Mouse (Mus musculus): Measurements from ENCODE around the gene Mgat2. TPM values are rescaled to one million over a fixed set of nuclear protein-coding genes. Genes with fewer than 3 reads are reported as not detected.

Gene Mgat2
- total RNA-seq (2014; rRNA removed) (61.7 and 66.6 TPM in 2 replicates), polyA plus RNA-seq (2015; fragmentation: Nextera tagmentation; extraction: Ambion mirVana) (49.1 and 50.5 TPM in 2 replicates)

DNA sequence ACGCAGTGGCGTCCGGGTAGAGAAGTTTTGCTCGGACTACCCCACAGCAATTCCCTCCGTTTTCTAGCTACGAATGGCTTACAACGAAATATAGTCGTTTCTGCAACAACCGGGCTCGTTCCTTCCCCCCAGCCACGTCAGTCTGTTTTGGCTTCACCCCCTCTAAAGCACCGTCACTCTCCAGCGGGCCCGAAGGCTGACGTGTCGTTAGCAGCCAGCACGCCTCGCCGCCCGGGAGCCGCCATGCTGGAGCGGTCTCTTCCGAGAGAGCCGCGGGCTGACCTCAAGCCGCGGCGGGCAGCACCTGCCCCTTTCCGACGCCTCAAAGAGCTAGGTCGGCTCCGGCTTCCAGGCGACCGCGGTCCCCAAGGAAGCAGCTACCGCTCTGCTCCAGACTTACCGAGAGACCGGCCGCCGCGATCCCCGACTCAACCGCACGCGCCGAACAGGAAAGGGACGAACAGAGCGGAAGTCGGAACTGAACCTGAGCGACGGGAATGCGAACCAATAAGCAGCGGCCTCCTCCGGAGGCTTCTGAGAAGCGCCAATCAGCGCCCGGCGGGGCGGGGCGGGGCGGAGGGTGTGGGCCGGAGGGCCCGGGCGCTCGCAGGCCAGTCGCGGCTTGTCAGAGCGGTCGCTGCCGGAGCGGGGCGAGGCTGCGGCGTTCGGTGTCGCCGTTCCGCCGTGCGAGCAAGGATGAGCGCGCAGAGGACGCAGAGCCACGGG lies at the start of gene Mgat2, which contains the start of gene Rpl36al:
Gene Mgat2 (plus strand): TSS at position 575 of the 726 bp plus-strand sequence.
Gene Rpl36al (minus strand): TSS at position 501 of the 726 bp plus-strand sequence.
- TF ChIP-seq CTCF (IDR thresholded peaks at IDR 0.05; ENCODE audit: low read depth), result no peak
- peak within 1 kb of the TSS; percentile 90 for H3K9ac ChIP-seq
- peak within 1 kb of the TSS; percentile 96 for H3K27ac ChIP-seq (ENCODE audit: low read depth, low read length)
- peaks cover 14% of the 10 kb centered on the region for H3K4me1 ChIP-seq (ENCODE audit: insufficient read depth)
- no peaks in the 10 kb centered on the region for H3K27me3 ChIP-seq (ENCODE audit: insufficient read depth, low read length)
- H3K36me3 ChIP-seq (ENCODE audit: insufficient read depth), result peaks cover 6% of the 10 kb centered on the region; the same call in 1 of the 2 replicates
- peak within 1 kb of the TSS; percentile 86 for H3K4me3 ChIP-seq (ENCODE audit: low read depth, low read length)
- WGBS, result under 1% methylated on average over 84 of the region's 84 CpGs
- H3K9me3 ChIP-seq (ENCODE audit: low read length), result no peaks in the 10 kb centered on the region
- DNase-seq (peak; percentile 99), ATAC-seq (peak; percentile 99)
- peak within 1 kb of the TSS; percentile 94 for H3K4me2 ChIP-seq (ENCODE audit: low read depth)

DNA sequence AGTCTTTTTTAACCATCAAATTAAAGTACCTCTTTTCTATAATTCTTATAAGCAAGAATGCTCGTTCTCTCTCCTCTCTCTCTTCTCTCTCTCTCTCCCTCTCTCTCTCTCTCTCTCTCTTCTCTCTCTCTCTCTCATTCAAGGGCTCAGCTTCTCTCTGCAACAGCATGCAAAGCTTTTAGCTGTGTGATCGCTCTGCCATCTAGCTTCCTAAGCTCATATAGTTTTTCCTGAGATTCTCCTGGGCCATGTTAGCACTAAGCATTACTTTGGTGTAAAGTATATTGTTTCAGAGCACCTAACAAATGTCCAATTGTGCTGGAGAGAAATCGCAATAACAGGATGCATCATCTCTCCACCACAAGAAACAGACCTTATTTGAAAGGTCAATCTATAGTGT lies 44.8 kb upstream of the Mgat2 start:
- no peaks in the 10 kb centered on the region for H3K4me1 ChIP-seq (ENCODE audit: insufficient read depth)
- no peaks in the 10 kb centered on the region for H3K36me3 ChIP-seq (ENCODE audit: insufficient read depth)
- no peak overlapping the region for H3K27ac ChIP-seq (ENCODE audit: low read depth, low read length)
- WGBS, result 87% methylated on average over 3 of the region's 3 CpGs
- no peak overlapping the region for H3K4me3 ChIP-seq (ENCODE audit: low read depth, low read length)
- H3K9ac ChIP-seq, result no peak overlapping the region
- ATAC-seq, result peak; percentile 56; the same call in 1 of the 2 replicates
- TF ChIP-seq CTCF (IDR thresholded peaks at IDR 0.05; ENCODE audit: low read depth), result peak; percentile 55
- no peaks in the 10 kb centered on the region for H3K27me3 ChIP-seq (ENCODE audit: insufficient read depth, low read length)
- no peak overlapping the region for H3K4me2 ChIP-seq (ENCODE audit: low read depth)
- H3K9me3 ChIP-seq (ENCODE audit: low read length), result no peaks in the 10 kb centered on the region
- DNase-seq, result peak; percentile 42

- Histone ChIP-seq H3K4me1 (ENCODE audit: insufficient read depth) (no peaks in the 10 kb centered on the region), H3K9me3 (ENCODE audit: low read length) (no peaks in the 10 kb centered on the region), H3K36me3 (ENCODE audit: insufficient read depth) (no peaks in the 10 kb centered on the region), H3K27ac (ENCODE audit: low read depth, low read length) (no peak overlapping the region), H3K4me3 (ENCODE audit: low read depth, low read length) (no peak overlapping the region), H3K4me2 (ENCODE audit: low read depth) (no peak overlapping the region), H3K27me3 (ENCODE audit: insufficient read depth, low read length) (no peaks in the 10 kb centered on the region), H3K9ac (no peak overlapping the region)
- DNase-seq (no peak), ATAC-seq (no peak)
- WGBS, result 96% methylated on average over 7 of the region's 7 CpGs
- TF ChIP-seq CTCF (IDR thresholded peaks at IDR 0.05; ENCODE audit: low read depth), result no peak
Observed at GRCm38 (mm10) chr12:69139841-69140240, 44.1 kb upstream of the Mgat2 start.

DNA sequence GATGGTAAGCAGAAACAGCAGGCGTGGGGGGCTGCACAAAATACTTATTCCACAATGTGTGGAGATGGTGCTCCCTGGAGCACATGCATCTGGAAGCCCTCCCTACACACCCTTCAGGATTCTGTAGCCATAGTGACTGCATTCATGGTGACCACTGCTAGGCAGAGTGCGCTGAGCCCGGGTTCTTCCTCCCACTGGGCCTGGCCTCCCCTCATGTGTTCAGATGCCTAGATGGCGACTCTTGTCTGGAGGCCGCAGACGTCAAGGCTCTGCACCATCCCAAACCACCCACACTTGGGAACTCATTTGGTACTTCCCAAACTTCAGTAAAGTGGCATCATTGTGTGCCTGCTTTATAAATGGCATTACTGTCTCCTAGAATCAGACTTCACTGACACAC lies 40.5 kb upstream of the Mgat2 start:
- DNase-seq, result no peak
- Histone ChIP-seq H3K4me1 (ENCODE audit: insufficient read depth) (no peaks in the 10 kb centered on the region), H3K9me3 (ENCODE audit: low read length) (no peaks in the 10 kb centered on the region), H3K4me3 (ENCODE audit: low read depth, low read length) (no peak overlapping the region), H3K27me3 (ENCODE audit: insufficient read depth, low read length) (no peaks in the 10 kb centered on the region), H3K27ac (ENCODE audit: low read depth, low read length) (no peak overlapping the region), H3K36me3 (ENCODE audit: insufficient read depth) (no peaks in the 10 kb centered on the region), H3K9ac (no peak overlapping the region), H3K4me2 (ENCODE audit: low read depth) (no peak overlapping the region)
- 73% methylated on average over 6 of the region's 6 CpGs for WGBS
- no peak for TF ChIP-seq CTCF (IDR thresholded peaks at IDR 0.05; ENCODE audit: low read depth)
- no peak for ATAC-seq

DNA sequence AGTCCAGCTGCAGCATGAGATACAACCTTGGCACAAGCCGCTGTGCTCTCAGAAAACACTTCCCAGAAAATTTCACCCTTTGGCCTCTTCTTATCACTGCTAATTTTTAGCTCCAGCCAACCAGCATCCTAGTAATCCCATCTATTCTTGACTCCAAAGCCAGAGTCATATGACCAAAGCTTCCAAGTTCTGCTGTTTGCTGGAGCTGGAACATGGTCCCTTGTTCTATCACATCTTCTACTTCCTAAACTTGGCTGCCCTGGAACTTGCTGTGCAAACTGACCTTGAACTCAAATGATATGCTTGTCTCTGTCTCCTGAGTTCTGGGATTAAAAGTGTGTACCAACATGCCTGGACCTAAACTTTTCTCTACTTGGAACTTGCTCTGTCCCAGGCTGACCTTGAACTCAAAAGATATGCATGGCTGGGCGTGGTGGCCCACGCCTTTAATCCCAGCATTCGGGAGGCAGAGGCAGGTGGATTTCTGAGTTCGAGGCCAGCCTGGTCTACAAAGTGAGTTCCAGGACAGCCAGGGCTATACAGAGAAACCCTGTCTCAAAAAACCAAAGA lies 36.7 kb upstream of the Mgat2 start:
- 99% methylated on average over 5 of the region's 5 CpGs for WGBS
- no peak for ATAC-seq
- Histone ChIP-seq H3K27ac (ENCODE audit: low read depth, low read length) (no peak overlapping the region), H3K27me3 (ENCODE audit: insufficient read depth, low read length) (no peaks in the 10 kb centered on the region), H3K9ac (no peak overlapping the region), H3K4me1 (ENCODE audit: insufficient read depth) (no peaks in the 10 kb centered on the region), H3K4me2 (ENCODE audit: low read depth) (no peak overlapping the region), H3K36me3 (ENCODE audit: insufficient read depth) (no peaks in the 10 kb centered on the region), H3K9me3 (ENCODE audit: low read length) (no peaks in the 10 kb centered on the region), H3K4me3 (ENCODE audit: low read depth, low read length) (no peak overlapping the region)
- no peak for DNase-seq
- no peak for TF ChIP-seq CTCF (IDR thresholded peaks at IDR 0.05; ENCODE audit: low read depth)

- H3K27me3 ChIP-seq (ENCODE audit: insufficient read depth, low read length), result no peaks in the 10 kb centered on the region
- no peaks in the 10 kb centered on the region for H3K36me3 ChIP-seq (ENCODE audit: insufficient read depth)
- H3K4me1 ChIP-seq (ENCODE audit: insufficient read depth), result no peaks in the 10 kb centered on the region
- WGBS, result 88% methylated on average over 13 of the region's 13 CpGs
- DNase-seq, result no peak
- no peak for ATAC-seq
- TF ChIP-seq CTCF (IDR thresholded peaks at IDR 0.05; ENCODE audit: low read depth), result no peak
- H3K4me3 ChIP-seq (ENCODE audit: low read depth, low read length), result no peak overlapping the region
- no peak overlapping the region for H3K27ac ChIP-seq (ENCODE audit: low read depth, low read length)
- no peaks in the 10 kb centered on the region for H3K9me3 ChIP-seq (ENCODE audit: low read length)
- no peak overlapping the region for H3K9ac ChIP-seq
- no peak overlapping the region for H3K4me2 ChIP-seq (ENCODE audit: low read depth)
Observed at GRCm38 (mm10) chr12:69150049-69150448, 33.9 kb upstream of the Mgat2 start.

DNA sequence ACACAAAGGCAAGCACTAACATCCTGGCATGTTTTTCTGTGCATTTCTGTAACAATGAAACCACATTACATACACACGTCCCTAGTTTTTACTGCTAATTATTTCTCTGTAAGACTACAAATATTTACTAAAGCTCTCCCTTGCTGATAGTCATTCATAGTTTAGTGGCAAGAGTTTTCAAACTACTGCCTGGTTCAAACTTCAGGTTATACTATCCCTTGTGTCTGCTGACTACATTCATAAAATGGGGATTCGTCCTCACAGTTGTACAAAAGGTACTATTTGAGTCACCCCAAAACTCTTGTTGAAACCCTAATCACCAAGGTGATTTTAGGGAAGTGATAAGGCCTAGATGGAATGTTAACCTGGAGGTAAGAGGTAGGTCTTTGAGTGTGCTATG lies 28.0 kb upstream of the Mgat2 start:
- Histone ChIP-seq H3K4me1 (ENCODE audit: insufficient read depth) (peaks cover 5% of the 10 kb centered on the region; the same call in 1 of the 2 replicates), H3K4me2 (ENCODE audit: low read depth) (no peak overlapping the region), H3K9ac (no peak overlapping the region), H3K9me3 (ENCODE audit: low read length) (no peaks in the 10 kb centered on the region), H3K27ac (ENCODE audit: low read depth, low read length) (no peak overlapping the region), H3K36me3 (ENCODE audit: insufficient read depth) (peaks cover 14% of the 10 kb centered on the region; the same call in 1 of the 2 replicates), H3K27me3 (ENCODE audit: insufficient read depth, low read length) (no peaks in the 10 kb centered on the region), H3K4me3 (ENCODE audit: low read depth, low read length) (no peak overlapping the region)
- no peak for TF ChIP-seq CTCF (IDR thresholded peaks at IDR 0.05; ENCODE audit: low read depth)
- ATAC-seq, result no peak
- 80% methylated on average over 2 of the region's 2 CpGs for WGBS
- no peak for DNase-seq
